In the genomic region with DNA sequence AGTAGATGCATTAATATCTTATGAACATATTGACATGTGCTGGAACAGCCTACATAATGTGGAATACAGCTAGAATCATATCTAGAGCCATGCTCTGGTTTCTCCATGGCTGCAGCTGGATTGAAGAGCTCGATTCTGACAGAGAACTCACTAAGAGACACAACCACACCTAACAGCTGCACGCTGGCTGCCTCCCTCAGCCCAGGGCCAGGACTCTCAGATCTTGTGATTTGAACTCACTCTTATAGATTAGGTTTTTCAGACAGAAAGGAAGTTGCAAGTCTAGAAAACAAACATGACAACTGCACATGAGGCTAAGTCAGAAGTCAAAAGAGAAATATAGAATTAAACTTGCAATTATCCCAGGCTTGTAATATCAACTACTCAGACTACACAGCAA, we compare ENCODE assay signal across 16 mouse cellular contexts. TPM values are rescaled to one million over a fixed set of nuclear protein-coding genes. Genes with fewer than 3 reads are reported as not detected.
A peak's percentile ranks its signal among the peaks of the same experiment; 100 is the strongest.
DNase-seq lines count a peak whose midpoint lies in the region; ATAC-seq and TF ChIP-seq lines count a peak whose summit lies in the region.
"Had no signal": no experiment of that assay in that cellular context is flagged by ENCODE, and none has a peak within 500 bp of the region (broad histone marks: within the 10 kb centered on the region; RNA-seq: fewer than 3 reads in every experiment).

No protein-coding gene starts in this region.

- peaks cover 85% of the 10 kb centered on the region for H3K79me2 ChIP-seq in myocyte (ENCODE audit: control insufficient read depth, insufficient read depth)

- no peak overlapping the region for H3K9ac ChIP-seq in heart, embryonic 13.5 days
- H3K9ac ChIP-seq: forebrain, embryonic 12.5 days; hindbrain, embryonic 14.5 days had no signal

- no peak overlapping the region for H3ac ChIP-seq in myocyte (ENCODE audit: control insufficient read depth, insufficient read length)

- ATAC-seq in heart, embryonic 13.5 days (ENCODE audit: extremely low read depth, insufficient number of reproducible peaks, low FRiP score, low TSS enrichment), result no peak
- peak; percentile 45 for ATAC-seq in inflammation-experienced regulatory T-cells, adult 6 months
- ATAC-seq: lung, postnatal 0 days; Patski had no signal

- no peak overlapping the region for H3K4me3 ChIP-seq in heart, embryonic 13.5 days
- H3K4me3 ChIP-seq in myocyte, result no peak overlapping the region
- H3K4me3 ChIP-seq: forebrain, embryonic 12.5 days had no signal

- no peak overlapping the region for H3K4me2 ChIP-seq in heart, embryonic 13.5 days
- no peak overlapping the region for H3K4me2 ChIP-seq in myocyte (ENCODE audit: low read depth)
- H3K4me2 ChIP-seq: forebrain, embryonic 12.5 days; hindbrain, embryonic 14.5 days had no signal

- 64% methylated on average over 2 of the region's 2 CpGs for WGBS in heart, embryonic 13.5 days

- H3K27ac ChIP-seq in heart, embryonic 13.5 days (replicated peaks), result peak overlapping the region; percentile 58
- H3K27ac ChIP-seq: forebrain, embryonic 12.5 days; hindbrain, embryonic 14.5 days had no signal

- DNase-seq in heart, adult 9 months (ENCODE audit: low spot score in 2 of 2), result no peak
- peak; percentile 49 for DNase-seq in CD4-positive, CD25-positive, alpha-beta regulatory T cell, adult 2 months (ENCODE audit: low read depth, low spot score)
- no peak for DNase-seq in MN1 (ENCODE audit: low spot score)
- DNase-seq in adrenal gland, adult 2 months, result no peak
- no peak for DNase-seq in urinary bladder, postnatal 36 days (ENCODE audit: low spot score in 2 of 2)
- DNase-seq: adrenal gland, postnatal 14 days; cerebellum, adult 18-20 months; gastrocnemius, postnatal 14 days; kidney, postnatal 14 days had no signal

- H3K4me1 ChIP-seq in heart, embryonic 13.5 days, result peaks cover 42% of the 10 kb centered on the region

- peaks cover 9% of the 10 kb centered on the region for H3K36me3 ChIP-seq in heart, embryonic 13.5 days
- peaks cover 22% of the 10 kb centered on the region for H3K36me3 ChIP-seq in myocyte (ENCODE audit: control insufficient read depth, insufficient read depth)
- H3K36me3 ChIP-seq: forebrain, embryonic 12.5 days had no signal

- no peak for TF ChIP-seq POLR2A in myocyte (IDR thresholded peaks at IDR 0.05; ENCODE audit: insufficient read length, low read depth)

- peaks cover 15% of the 10 kb centered on the region for H3K9me3 ChIP-seq in heart, embryonic 13.5 days

- H3K27me3 ChIP-seq in heart, embryonic 13.5 days (replicated peaks), result no peaks in the 10 kb centered on the region
- no peaks in the 10 kb centered on the region for H3K27me3 ChIP-seq in myocyte (ENCODE audit: control insufficient read depth, insufficient read depth, insufficient read length)
- H3K27me3 ChIP-seq: forebrain, embryonic 12.5 days; Patski had no signal

TF ChIP-seq in myocyte, 11 proteins besides CTCF, POLR2A, EP300 and RAD21:
- TF ChIP-seq POLR2AphosphoS2 (IDR thresholded peaks at IDR 0.05; ENCODE audit: insufficient read length, low read depth), result no peak
- TF ChIP-seq MYOG (IDR thresholded peaks at IDR 0.05; ENCODE audit: control insufficient read depth in 1 of 3, insufficient read depth in 1 of 3, insufficient read length in 2 of 3, low read depth in 2 of 3), result peak in 1 of 3 experiments; percentile 24
- TF ChIP-seq MYOD1 (IDR thresholded peaks at IDR 0.05; ENCODE audit: control insufficient read depth in 1 of 3, insufficient read length in 2 of 3, low read depth in 2 of 3), result peak in 2 of 3 experiments; percentile 10 to 15

RNA-seq across cellular contexts. Expression of a gene that starts 45.1 kb away (rescaled TPM):
- not detected in 2 replicates for polyA plus RNA-seq in heart, embryonic 13.5 days (2015; fragmentation: Nextera tagmentation; extraction: Ambion mirVana)
- polyA plus RNA-seq in inflammation-experienced regulatory T-cells, adult 6 months (2017; shearing (Covaris generic)), result not detected
- polyA plus RNA-seq in myocyte (2012; fragmentation: generic; extraction: Trizol), result 0.37 TPM
- total RNA-seq in adrenal gland, adult 2 months (2021), result not detected
- polyA plus RNA-seq in adrenal gland, adult 2 months (2012; rRNA removed), result not detected in 2 replicates
- total RNA-seq: adrenal gland, postnatal 14 days; gastrocnemius, postnatal 14 days had no signal
- polyA plus RNA-seq: forebrain, embryonic 12.5 days; hindbrain, embryonic 14.5 days; lung, postnatal 0 days; Patski had no signal

RNA-seq across cellular contexts. Expression of a gene that starts 45.7 kb away (rescaled TPM):
- 24.9 and 25.6 TPM in 2 replicates for polyA plus RNA-seq in heart, embryonic 13.5 days (2015; fragmentation: Nextera tagmentation; extraction: Ambion mirVana)
- polyA plus RNA-seq in inflammation-experienced regulatory T-cells, adult 6 months (2017; shearing (Covaris generic)), result 10 to 100 TPM; 20.2 to 36.2 (median 30.8) TPM
- polyA plus RNA-seq in myocyte (2012; fragmentation: generic; extraction: Trizol), result 82.9 TPM
- 10 to 100 TPM; 36.2 to 48.2 TPM for total RNA-seq in adrenal gland, adult 2 months (2021)
- polyA plus RNA-seq in adrenal gland, adult 2 months (2012; rRNA removed), result 14.7 and 17.0 TPM in 2 replicates
